In genomic region chr1:151620730-151621129, GRCm38 (mm10) we compare ENCODE assay signal across 11 mouse cellular contexts. TPM values are rescaled to one million over a fixed set of nuclear protein-coding genes. Genes with fewer than 3 reads are reported as not detected.
DNase-seq lines count a peak whose midpoint lies in the region; ATAC-seq and TF ChIP-seq lines count a peak whose summit lies in the region.
"Had no signal": no experiment of that assay in that cellular context is flagged by ENCODE, and none has a peak within 500 bp of the region (broad histone marks: within the 10 kb centered on the region; RNA-seq: fewer than 3 reads in every experiment).

No protein-coding gene starts in this region.

- H3K4me3 ChIP-seq in ES-E14 (ENCODE audit: insufficient read depth in 1 of 2, low read depth in 1 of 2, low read length in 2 of 2, poor library complexity in 1 of 2, severe bottlenecking in 1 of 2), result peak overlapping the region; percentile 3 to 49; a peak in 2 of 4 replicates
- H3K4me3 ChIP-seq in bone marrow macrophage, adult 2 months (ENCODE audit: insufficient read depth, low read length), result no peak overlapping the region
- H3K4me3 ChIP-seq in midbrain, embryonic 16.5 days (ENCODE audit: low read depth, low read length), result no peak overlapping the region
- H3K4me3 ChIP-seq: forebrain, embryonic 10.5 days had no signal

- H3K9me3 ChIP-seq in ES-E14 (ENCODE audit: control insufficient read depth, insufficient read depth, low read depth, low read length), result no peaks in the 10 kb centered on the region
- no peaks in the 10 kb centered on the region for H3K9me3 ChIP-seq in midbrain, embryonic 16.5 days (replicated peaks; ENCODE audit: control insufficient read depth, low read length, poor library complexity, severe bottlenecking)
- H3K9me3 ChIP-seq: forebrain, embryonic 10.5 days had no signal

- no peak for ATAC-seq in midbrain, embryonic 16.5 days
- ATAC-seq: hindbrain, embryonic 16.5 days had no signal

- H3K4me1 ChIP-seq in ES-E14 (ENCODE audit: control insufficient read depth in 2 of 2, insufficient read depth in 2 of 2, low read length in 2 of 2, poor library complexity in 1 of 2), result no peaks in the 10 kb centered on the region
- peaks cover 64% of the 10 kb centered on the region for H3K4me1 ChIP-seq in bone marrow macrophage, adult 2 months (ENCODE audit: control insufficient read depth, insufficient read depth, low read length)
- no peaks in the 10 kb centered on the region; the same call in 1 of the 2 replicates for H3K4me1 ChIP-seq in midbrain, embryonic 16.5 days (ENCODE audit: control insufficient read depth, insufficient read depth, low read length)
- H3K4me1 ChIP-seq: forebrain, embryonic 10.5 days had no signal

- intact Hi-C loops in left cerebral cortex, postnatal 14 days (cut with DNase I), result no loop called here

- no peak overlapping the region for H3K27ac ChIP-seq in ES-E14 (ENCODE audit: insufficient read depth, low read depth, low read length, poor library complexity, severe bottlenecking)
- peak overlapping the region; percentile 77 for H3K27ac ChIP-seq in bone marrow macrophage, adult 2 months (ENCODE audit: insufficient read depth, low read depth, low read length)
- H3K27ac ChIP-seq in midbrain, embryonic 16.5 days (ENCODE audit: low read length), result no peak overlapping the region
- H3K27ac ChIP-seq: forebrain, embryonic 10.5 days had no signal

- no peaks in the 10 kb centered on the region for H3K36me3 ChIP-seq in ES-E14 (ENCODE audit: control insufficient read depth, insufficient read depth, low read length, poor library complexity, severe bottlenecking)
- no peaks in the 10 kb centered on the region for H3K36me3 ChIP-seq in midbrain, embryonic 16.5 days (ENCODE audit: control insufficient read depth, insufficient read depth, low read length)
- H3K36me3 ChIP-seq: forebrain, embryonic 10.5 days had no signal

- in situ Hi-C loops in ES-E14 (cut with MboI; ENCODE audit: low sequenced_read_pairs in 2 of 2, unreplicated experiment in 2 of 2), result no loop called here

- TF ChIP-seq CTCF in bone marrow macrophage, adult 2 months (IDR thresholded peaks at IDR 0.05; ENCODE audit: low read depth, low read length), result no peak

- peak; percentile 52 for DNase-seq in layer of hippocampus, adult 9-11 months
- DNase-seq in layer of hippocampus, postnatal 36 days, result no peak
- no peak for DNase-seq in ES-E14 (ENCODE audit: low read depth, low spot score)
- peak; percentile 32 to 52 for DNase-seq in monocyte, adult 2 months (ENCODE audit: low read depth in 1 of 2, low spot score in 2 of 2)
- no peak for DNase-seq in left cerebral cortex, postnatal 14 days (ENCODE audit: low spot score in 2 of 2)
- DNase-seq: cerebellum, adult 9-11 months; right cerebral cortex, postnatal 25 days had no signal

- H3K27me3 ChIP-seq in midbrain, embryonic 16.5 days (ENCODE audit: control insufficient read depth, insufficient read depth, low read depth, low read length), result no peaks in the 10 kb centered on the region

- no peak for TF ChIP-seq POLR2A in bone marrow macrophage, adult 2 months (IDR thresholded peaks at IDR 0.05; ENCODE audit: borderline replicate concordance, low read depth, low read length)

- no peak overlapping the region for H3K4me2 ChIP-seq in midbrain, embryonic 16.5 days (ENCODE audit: low read length)

- H3K9ac ChIP-seq in ES-E14 (ENCODE audit: insufficient read depth, low read depth, low read length, poor library complexity, severe bottlenecking), result peak overlapping the region; percentile 34
- no peak overlapping the region for H3K9ac ChIP-seq in midbrain, embryonic 16.5 days (ENCODE audit: low read depth, low read length)

TF ChIP-seq in ES-E14, 5 proteins besides CTCF, POLR2A, EP300 and RAD21:
- TF ChIP-seq ZC3H11A (IDR thresholded peaks at IDR 0.05; ENCODE audit: borderline replicate concordance, low read depth, low read length) (no peak), ZNF384 (IDR thresholded peaks at IDR 0.05; ENCODE audit: low read depth, low read length) (no peak), CHD2 (IDR thresholded peaks at IDR 0.05; ENCODE audit: low read depth, low read length) (no peak), HCFC1 (IDR thresholded peaks at IDR 0.05; ENCODE audit: borderline replicate concordance, insufficient read depth, low read length) (no peak), MAFK (IDR thresholded peaks at IDR 0.05; ENCODE audit: insufficient read depth, low read depth, low read length) (no peak)

RNA-seq across cellular contexts. Expression of gene Fam129a, which starts 49.7 kb away (rescaled TPM):
- total RNA-seq in layer of hippocampus, postnatal 36 days (2021), result 1 to 10 TPM; 1.5 to 2.7 TPM
- total RNA-seq in ES-E14 (2012; rRNA removed), result 7.5 and 12.1 TPM in 2 replicates
- polyA plus RNA-seq in bone marrow macrophage, adult 2 months (2012; ENCODE audit: insufficient read depth, insufficient read length, missing spikeins), result 48.1 and 56.4 TPM in 2 replicates
- polyA plus RNA-seq in midbrain, embryonic 16.5 days (2015; fragmentation: Nextera tagmentation; extraction: Ambion mirVana), result 0.70 and 1.0 TPM in 2 replicates
- total RNA-seq in left cerebral cortex, postnatal 14 days (2021), result 1 to 10 TPM; 5.4 to 5.9 TPM

Comparison
In these comparisons a context has a peak if more than half of its experiments do, and no peak if none do; other contexts are left out.
1. DNase-seq: peak in layer of hippocampus, adult 9-11 months (single experiment) and monocyte, adult 2 months (2 of 2); none in layer of hippocampus, postnatal 36 days (0 of 2), ES-E14 (single experiment) and left cerebral cortex, postnatal 14 days (0 of 2).
2. H3K4me3 ChIP-seq: peak in ES-E14 (2 of 2); none in bone marrow macrophage, adult 2 months (single experiment) and midbrain, embryonic 16.5 days (single experiment).